Mouse (Mus musculus) liver, embryonic 14.5 days (tissue): ENCODE data around the gene Armc2. TPM values are rescaled to one million over a fixed set of nuclear protein-coding genes. Genes with fewer than 3 reads are reported as not detected.
"Not testable (repeated sequence)": the region's sequence is repeated elsewhere in the genome, so short reads cannot be mapped to it uniquely, and the experiment has no call there.

Source experiments
- ATAC-seq: fragments of 200-750 bp; cut with Nextera tagmentation; 2 replicates; pipeline ENCODE4 v1.8.0; 2017; ENCODE audit warnings: moderate number of reproducible peaks, mild to moderate bottlenecking, moderate library complexity; ENCODE audit not compliant: insufficient read depth
- DNase-seq, 3 experiments: peaks; one replicate each; pipeline ENCODE4 v3.0.0-alpha.2; 2012 to 2013; ENCODE audit warnings: low read depth in 3 of 3, low spot score in 3 of 3
- H3K27ac ChIP-seq: fragments of 300-500 bp; sonication (generic); 2 replicates; pipeline ENCODE4 v1.5.1; 2014; ENCODE audit warnings: moderate library complexity, mild to moderate bottlenecking, control low read depth, inconsistent platforms
- H3K27me3 ChIP-seq: fragments of 300-500 bp; sonication (generic); 2 replicates; pipeline ENCODE4 v1.6.1; 2014; ENCODE audit warnings: mild to moderate bottlenecking, low read length, moderate library complexity; ENCODE audit not compliant: control insufficient read depth, insufficient read depth
- H3K36me3 ChIP-seq: fragments of 300-500 bp; sonication (generic); replicated peaks from 2 replicates; pipeline ENCODE4 v1.6.1; 2014; ENCODE audit warnings: low read depth; ENCODE audit not compliant: control insufficient read depth, insufficient read depth
- H3K4me1 ChIP-seq, 2 experiments: fragments of 200-500 bp in 1 of 2; fragments of 300-500 bp in 1 of 2; sonication (generic) in 1 of 2; replicated peaks; 2 replicates each; pipeline ENCODE4 v1.6.1; 2012 to 2014; ENCODE audit warnings: antibody characterized with exemption in 1 of 2, inconsistent platforms in 1 of 2, low read length in 1 of 2; ENCODE audit not compliant: control insufficient read depth in 2 of 2, insufficient read depth in 2 of 2
- H3K4me2 ChIP-seq: fragments of 300-500 bp; sonication (generic); 2 replicates; pipeline ENCODE4 v1.6.1; 2014; ENCODE audit warnings: low read depth, mild to moderate bottlenecking, control low read depth, moderate library complexity
- H3K4me3 ChIP-seq, 2 experiments: fragments of 200-500 bp in 1 of 2; fragments of 300-500 bp in 1 of 2; sonication (generic) in 1 of 2; 2 replicates each; pipeline ENCODE4 v1.5.1; 2012 to 2014; ENCODE audit warnings: low read depth in 2 of 2, low read length in 2 of 2, mild to moderate bottlenecking in 2 of 2, control low read depth in 1 of 2, inconsistent platforms in 1 of 2, moderate library complexity in 1 of 2; ENCODE audit not compliant: insufficient read depth in 1 of 2
- H3K9ac ChIP-seq: fragments of 300-500 bp; sonication (generic); replicated peaks from 2 replicates; pipeline ENCODE4 v1.6.1; 2014; ENCODE audit warnings: mild to moderate bottlenecking, control low read depth, moderate library complexity
- H3K9me3 ChIP-seq: fragments of 300-500 bp; sonication (generic); 2 replicates; pipeline ENCODE4 v1.6.1; 2016; ENCODE audit warnings: low read length, mixed read lengths; ENCODE audit not compliant: control insufficient read depth
- CTCF ChIP-seq: IDR thresholded peaks from 2 replicates; pipeline ENCODE4 v1.5.1; 2016; ENCODE audit warnings: antibody characterized with exemption, low read depth, control low read depth
- EP300 ChIP-seq: IDR thresholded peaks from 2 replicates; pipeline ENCODE4 v1.6.1; 2016; ENCODE audit warnings: antibody characterized with exemption, low read depth
- WGBS: fragments of 180-500 bp; shearing (Covaris S2); extraction: QIAGEN DNeasy Blood & Tissue Kit; methylation state at CpG from one replicate; pipeline ENCODE4 v1.1.7; 2014; ENCODE audit not compliant: insufficient replicate concordance; 5-methylcytosine and 5-hydroxymethylcytosine counted together
- polyA plus RNA-seq, 2 experiments: library from polyadenylated mRNA; depleted of rRNA in 1 of 2; stranded (reverse) in 1 of 2; unstranded in 1 of 2; fragments of >200 nt; fragmentation: Nextera tagmentation in 1 of 2; extraction: Ambion mirVana in 1 of 2; gene quantifications; 2 replicates each; pipeline versions ENCODE4 v1.2.1 to v1.2.3; 2012 to 2014

The Armc2 gene
- polyA plus RNA-seq, 2 experiments, result 0.10 TPM; not detected in 1

DNA sequence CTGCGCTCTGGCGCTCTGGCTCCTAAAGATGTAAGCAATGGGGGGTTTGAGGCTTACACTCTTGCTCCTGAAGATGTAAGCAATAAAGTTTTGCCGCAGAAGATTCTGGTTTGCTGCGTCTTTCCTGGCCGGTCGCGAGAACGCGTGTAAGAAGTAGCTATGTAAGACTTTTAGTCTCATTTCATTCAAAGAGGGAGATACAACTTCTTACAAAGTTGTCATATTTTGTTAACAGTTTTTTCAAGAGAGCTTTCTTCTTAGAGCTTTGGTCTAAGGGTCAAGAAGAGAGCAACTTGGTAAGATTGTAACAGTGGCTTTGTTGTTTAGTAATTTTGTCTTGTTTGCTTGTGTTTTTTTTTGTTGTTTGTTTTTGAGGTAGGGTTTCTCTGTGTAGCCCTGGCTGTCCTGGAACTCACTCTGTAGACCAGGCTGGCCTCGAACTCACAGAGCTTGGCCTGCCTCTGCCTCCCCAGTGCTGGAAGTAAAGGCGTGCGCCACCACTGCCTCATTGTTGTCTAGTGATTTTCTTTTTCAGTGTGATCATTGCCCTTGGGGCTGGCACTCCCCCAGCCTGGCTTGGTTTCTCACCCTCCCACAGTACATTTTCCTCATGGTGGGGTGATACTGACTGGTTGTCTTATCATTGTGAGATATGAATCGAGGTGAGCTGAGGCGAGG lies 65.3 kb downstream of the Armc2 start:
- no peak overlapping the region for H3K9ac ChIP-seq
- no peaks in the 10 kb centered on the region for H3K27me3 ChIP-seq
- no peak for ATAC-seq
- H3K4me3 ChIP-seq, result no peak overlapping the region
- H3K4me1 ChIP-seq, result no peaks in the 10 kb centered on the region
- H3K4me2 ChIP-seq, result no peak overlapping the region
- H3K27ac ChIP-seq, result no peak overlapping the region
- no peaks in the 10 kb centered on the region for H3K36me3 ChIP-seq
- H3K9me3 ChIP-seq, result no peaks in the 10 kb centered on the region
- no peak for DNase-seq
- WGBS, result 80% methylated on average over 14 of the region's 14 CpGs
- TF ChIP-seq EP300 (no peak), CTCF (no peak)

DNA sequence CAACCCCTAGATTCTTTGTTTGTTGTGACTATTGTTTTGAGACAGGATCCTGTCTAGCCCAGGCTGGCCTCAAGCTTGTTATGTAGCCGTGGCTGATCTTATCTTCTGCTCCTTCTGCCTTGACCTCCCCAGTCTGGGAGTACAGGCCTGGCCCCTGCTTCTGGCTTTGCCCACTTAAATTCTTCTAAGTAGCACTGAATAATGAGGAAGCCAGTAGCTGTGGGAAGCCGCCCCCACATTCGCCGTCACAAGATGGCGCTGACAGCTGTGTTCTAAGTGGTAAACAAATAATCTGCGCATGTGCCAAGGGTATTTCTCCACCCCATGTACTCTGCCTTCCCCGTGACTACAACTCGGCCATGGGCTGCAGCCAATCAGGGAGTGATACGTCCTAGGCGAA lies 65.9 kb downstream of the Armc2 start:
- not testable (repeated sequence) for DNase-seq, H3K36me3 ChIP-seq, H3K4me3 ChIP-seq, H3K4me1 ChIP-seq, H3K27ac ChIP-seq, ATAC-seq, H3K4me2 ChIP-seq, H3K9me3 ChIP-seq, H3K9ac ChIP-seq, H3K27me3 ChIP-seq
- 77% methylated on average over 5 of the region's 10 CpGs for WGBS

DNA sequence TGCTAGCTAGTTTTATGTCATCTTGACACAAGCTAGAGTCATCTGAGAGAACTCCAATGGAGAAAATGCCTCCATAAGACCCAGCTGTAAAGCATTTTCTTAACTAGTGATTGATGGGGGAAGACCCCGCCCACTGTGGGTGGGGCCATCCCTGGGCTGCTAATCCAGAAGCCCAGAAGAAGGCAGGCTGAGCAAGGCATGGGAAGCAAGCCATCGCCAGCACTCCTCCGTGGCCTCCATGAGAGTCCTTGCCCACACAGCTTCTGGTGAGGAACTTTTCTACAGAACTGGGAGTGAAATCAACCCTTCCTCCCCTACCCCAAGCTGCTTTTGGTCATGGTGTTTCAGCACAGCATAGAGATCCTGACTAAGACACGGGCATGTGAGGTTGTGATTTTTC lies 79.2 kb downstream of the Armc2 start:
- H3K4me3 ChIP-seq, result no peak overlapping the region
- no peaks in the 10 kb centered on the region for H3K36me3 ChIP-seq
- TF ChIP-seq EP300, result no peak
- TF ChIP-seq CTCF, result no peak
- H3K27me3 ChIP-seq, result no peaks in the 10 kb centered on the region; the same call in 1 of the 2 replicates
- DNase-seq (no peak), ATAC-seq (no peak)
- no peak overlapping the region for H3K4me2 ChIP-seq
- H3K9me3 ChIP-seq, result no peaks in the 10 kb centered on the region
- no peak overlapping the region for H3K27ac ChIP-seq
- peaks cover 0 to 8% of the 10 kb centered on the region in 2 experiments; a peak in 2 of 4 replicates for H3K4me1 ChIP-seq
- WGBS, result 66% methylated on average over 4 of the region's 4 CpGs
- H3K9ac ChIP-seq, result no peak overlapping the region

GRCm38 (mm10) chr10:41937176-41937575 lies 81.1 kb downstream of the Armc2 start:
- Histone ChIP-seq H3K9ac (no peak overlapping the region), H3K27me3 (no peaks in the 10 kb centered on the region; the same call in 1 of the 2 replicates), H3K27ac (no peak overlapping the region), H3K4me2 (no peak overlapping the region), H3K4me3 (no peak overlapping the region), H3K4me1 (peaks cover 0 to 8% of the 10 kb centered on the region in 2 experiments; a peak in 2 of 4 replicates), H3K9me3 (no peaks in the 10 kb centered on the region), H3K36me3 (no peaks in the 10 kb centered on the region)
- 8% methylated on average over 4 of the region's 4 CpGs for WGBS
- TF ChIP-seq EP300 (no peak), CTCF (no peak)
- ATAC-seq (no peak), DNase-seq (no peak)

DNA sequence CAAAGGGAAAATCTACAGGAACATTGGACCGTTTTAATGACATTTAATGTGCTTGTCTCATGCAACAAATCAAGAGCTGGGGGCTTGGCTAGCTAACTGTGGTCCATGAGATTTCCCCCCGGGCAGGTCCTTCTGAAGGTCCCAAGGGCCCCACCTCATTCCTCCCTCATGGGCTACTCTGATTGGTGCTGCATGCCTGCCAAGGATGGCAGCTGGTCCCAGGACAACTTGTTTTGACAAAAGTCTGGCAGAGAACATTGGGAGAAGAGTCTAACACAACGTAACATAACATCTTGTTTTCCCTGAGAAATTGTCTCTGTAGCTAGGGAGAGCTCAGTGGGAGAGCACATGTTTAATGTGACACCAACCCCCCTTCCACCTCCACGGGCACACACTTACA lies 82.1 kb downstream of the Armc2 start:
- H3K36me3 ChIP-seq, result no peaks in the 10 kb centered on the region
- H3K27me3 ChIP-seq, result no peaks in the 10 kb centered on the region; the same call in 1 of the 2 replicates
- H3K4me1 ChIP-seq, result peaks cover 0 to 8% of the 10 kb centered on the region in 2 experiments; a peak in 2 of 4 replicates
- DNase-seq (no peak), ATAC-seq (no peak)
- TF ChIP-seq CTCF (no peak), EP300 (no peak)
- no peaks in the 10 kb centered on the region for H3K9me3 ChIP-seq
- H3K27ac ChIP-seq, result no peak overlapping the region
- WGBS, result 51% methylated on average over 4 of the region's 4 CpGs
- H3K4me2 ChIP-seq, result no peak overlapping the region
- H3K9ac ChIP-seq, result no peak overlapping the region
- no peak overlapping the region for H3K4me3 ChIP-seq
